Mouse (Mus musculus): ENCODE data around the gene Btbd10.

Gene Btbd10

GRCm38 (mm10) chr7:113310136-113310535 lies 59.1 kb downstream of the Btbd10 start:
- in situ Hi-C loops (cut with MboI; ENCODE audit: unreplicated experiment in 2 of 2): loop anchor here (5.0 to 10.0 kb wide), 3 partner anchors 53 to 168 kb away; no protein-coding TSS in a partner anchor

- in situ Hi-C loops (cut with MboI; ENCODE audit: unreplicated experiment in 2 of 2): loop anchor here (10.0 to 25.0 kb wide), 2 partner anchors 217 to 1261 kb away; partner anchors contain the start of gene Far1 (in 2 of the 2)
Measured at GRCm38 (mm10) chr7:113297813-113298212, 71.4 kb downstream of the Btbd10 start.

- in situ Hi-C loops (cut with MboI; ENCODE audit: unreplicated experiment in 2 of 2): loop anchor here (10.0 to 25.0 kb wide), 2 partner anchors 220 to 1258 kb away; partner anchors contain the start of gene Far1 (in 2 of the 2)
Measured at GRCm38 (mm10) chr7:113295077-113295890, 73.9 kb downstream of the Btbd10 start.

DNA sequence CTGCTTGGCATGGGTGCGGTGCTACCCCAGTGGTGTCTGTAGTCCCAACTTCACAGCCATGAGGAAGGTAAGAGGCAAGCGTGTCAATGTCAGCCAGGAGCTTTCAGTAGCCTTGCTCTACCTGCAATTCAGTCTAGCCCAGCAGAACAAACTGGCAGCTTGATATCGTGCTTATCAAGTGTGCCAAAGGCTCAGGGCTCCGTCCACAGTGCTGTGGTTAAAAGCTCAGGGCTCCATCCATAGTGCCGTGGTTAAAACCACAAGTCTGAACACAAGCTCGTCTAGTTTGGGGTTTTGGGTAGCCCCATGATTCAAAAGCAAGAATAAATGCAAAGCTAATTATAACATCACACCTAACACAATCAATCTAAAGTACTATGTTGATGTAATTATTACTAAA lies 74.6 kb downstream of the Btbd10 start:
- in situ Hi-C loops (cut with MboI; ENCODE audit: unreplicated experiment in 2 of 2): loop anchor here (10.0 to 25.0 kb wide), 2 partner anchors 220 to 1257 kb away; partner anchors contain the start of gene Far1 (in 2 of the 2)

DNA sequence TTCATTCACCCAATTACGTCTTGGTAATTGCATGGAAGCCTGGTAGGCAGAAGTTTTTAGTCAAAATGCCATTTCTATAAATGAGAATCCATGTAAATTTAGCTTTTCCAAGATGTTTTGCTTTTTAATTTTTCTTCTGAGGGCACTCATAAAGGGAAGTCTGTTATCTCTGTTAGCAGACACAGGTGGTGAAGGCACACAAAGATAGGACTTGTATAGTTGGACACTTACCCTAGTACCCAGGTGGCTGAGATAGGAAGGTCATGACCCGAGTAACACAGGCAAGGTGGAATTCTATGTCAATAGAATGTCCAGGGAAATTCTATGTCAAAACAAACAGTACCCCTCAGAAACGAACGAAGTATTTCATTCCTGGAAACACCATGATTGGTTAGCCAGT lies 77.0 kb downstream of the Btbd10 start:
- in situ Hi-C loops (cut with MboI; ENCODE audit: unreplicated experiment in 2 of 2): loop anchor here (10.0 to 25.0 kb wide), 2 partner anchors 223 to 1255 kb away; partner anchors contain the start of gene Far1 (in 2 of the 2)

- in situ Hi-C loops (cut with MboI; ENCODE audit: unreplicated experiment in 2 of 2): loop anchor here (10.0 to 25.0 kb wide), 2 partner anchors 223 to 1254 kb away; partner anchors contain the start of gene Far1 (in 2 of the 2)
Measured at GRCm38 (mm10) chr7:113291741-113292140, 77.5 kb downstream of the Btbd10 start.

- in situ Hi-C loops (cut with MboI; ENCODE audit: unreplicated experiment in 2 of 2): loop anchor here in 1 of 2 experiments (25.0 kb wide), 1 partner anchor 1252 kb away; no protein-coding TSS in a partner anchor
Measured at GRCm38 (mm10) chr7:113289211-113289610, 80.0 kb downstream of the Btbd10 start.

GRCm38 (mm10) chr7:113285405-113285804 lies 83.8 kb downstream of the Btbd10 start:
- in situ Hi-C loops (cut with MboI; ENCODE audit: unreplicated experiment in 2 of 2): loop anchor here in 1 of 2 experiments (25.0 kb wide), 1 partner anchor 1248 kb away; no protein-coding TSS in a partner anchor

GRCm38 (mm10) chr7:113279246-113279645 lies 89.9 kb downstream of the Btbd10 start:
- in situ Hi-C loops (cut with MboI; ENCODE audit: unreplicated experiment in 2 of 2): loop anchor here in 1 of 2 experiments (25.0 kb wide), 1 partner anchor 1242 kb away; no protein-coding TSS in a partner anchor

GRCm38 (mm10) chr7:113278493-113278892 lies 90.7 kb downstream of the Btbd10 start:
- in situ Hi-C loops (cut with MboI; ENCODE audit: unreplicated experiment in 2 of 2): loop anchor here in 1 of 2 experiments (25.0 kb wide), 1 partner anchor 1241 kb away; no protein-coding TSS in a partner anchor

- in situ Hi-C loops (cut with MboI; ENCODE audit: unreplicated experiment in 2 of 2): loop anchor here in 1 of 2 experiments (25.0 kb wide), 1 partner anchor 1240 kb away; no protein-coding TSS in a partner anchor
Measured at GRCm38 (mm10) chr7:113277245-113277644, 91.9 kb downstream of the Btbd10 start.

- in situ Hi-C loops (cut with MboI; ENCODE audit: unreplicated experiment in 2 of 2): no loop called here
Measured at GRCm38 (mm10) chr7:113272338-113272997, 96.7 kb downstream of the Btbd10 start.

- in situ Hi-C loops (cut with MboI; ENCODE audit: unreplicated experiment in 2 of 2): no loop called here
Measured at GRCm38 (mm10) chr7:113270991-113271390, 98.2 kb downstream of the Btbd10 start.

- in situ Hi-C loops (cut with MboI; ENCODE audit: unreplicated experiment in 2 of 2): no loop called here
Measured at GRCm38 (mm10) chr7:113270551-113270950, 98.6 kb downstream of the Btbd10 start.

- in situ Hi-C loops (cut with MboI; ENCODE audit: unreplicated experiment in 2 of 2): loop anchor here in 1 of 2 experiments (10.0 kb wide), 1 partner anchor 105 kb away; no protein-coding TSS in a partner anchor
Measured at GRCm38 (mm10) chr7:113269921-113270320, 99.3 kb downstream of the Btbd10 start.

GRCm38 (mm10) chr7:113269081-113269480 lies 100.1 kb downstream of the Btbd10 start:
- in situ Hi-C loops (cut with MboI; ENCODE audit: unreplicated experiment in 2 of 2): loop anchor here in 1 of 2 experiments (10.0 kb wide), 1 partner anchor 106 kb away; no protein-coding TSS in a partner anchor

- in situ Hi-C loops (cut with MboI; ENCODE audit: unreplicated experiment in 2 of 2): loop anchor here in 1 of 2 experiments (10.0 kb wide), 1 partner anchor 107 kb away; no protein-coding TSS in a partner anchor
Measured at GRCm38 (mm10) chr7:113268287-113268686, 100.9 kb downstream of the Btbd10 start.

All from v-Abl transformed pro-B cells (cell line).